Mouse (Mus musculus): ENCODE results near the gene Ncam1.

- TF ChIP-seq CTCF (IDR thresholded peaks at IDR 0.05) (no peak), EP300 (IDR thresholded peaks at IDR 0.05; ENCODE audit: insufficient read depth, low read depth, low read length) (no peak)
Measured at GRCm38 (mm10) chr9:49606717-49607116, 192.0 kb downstream of the Ncam1 start.

Data from heart, adult 2 months (tissue).